Mouse (Mus musculus): ENCODE results near the gene Smg6. TPM values are rescaled to one million over a fixed set of nuclear protein-coding genes. Genes with fewer than 3 reads are reported as not detected.

Smg6 gene
- 58.5 and 87.1 TPM in 2 replicates for polyA plus RNA-seq (2012; ENCODE audit: low replicate concordance)

DNA sequence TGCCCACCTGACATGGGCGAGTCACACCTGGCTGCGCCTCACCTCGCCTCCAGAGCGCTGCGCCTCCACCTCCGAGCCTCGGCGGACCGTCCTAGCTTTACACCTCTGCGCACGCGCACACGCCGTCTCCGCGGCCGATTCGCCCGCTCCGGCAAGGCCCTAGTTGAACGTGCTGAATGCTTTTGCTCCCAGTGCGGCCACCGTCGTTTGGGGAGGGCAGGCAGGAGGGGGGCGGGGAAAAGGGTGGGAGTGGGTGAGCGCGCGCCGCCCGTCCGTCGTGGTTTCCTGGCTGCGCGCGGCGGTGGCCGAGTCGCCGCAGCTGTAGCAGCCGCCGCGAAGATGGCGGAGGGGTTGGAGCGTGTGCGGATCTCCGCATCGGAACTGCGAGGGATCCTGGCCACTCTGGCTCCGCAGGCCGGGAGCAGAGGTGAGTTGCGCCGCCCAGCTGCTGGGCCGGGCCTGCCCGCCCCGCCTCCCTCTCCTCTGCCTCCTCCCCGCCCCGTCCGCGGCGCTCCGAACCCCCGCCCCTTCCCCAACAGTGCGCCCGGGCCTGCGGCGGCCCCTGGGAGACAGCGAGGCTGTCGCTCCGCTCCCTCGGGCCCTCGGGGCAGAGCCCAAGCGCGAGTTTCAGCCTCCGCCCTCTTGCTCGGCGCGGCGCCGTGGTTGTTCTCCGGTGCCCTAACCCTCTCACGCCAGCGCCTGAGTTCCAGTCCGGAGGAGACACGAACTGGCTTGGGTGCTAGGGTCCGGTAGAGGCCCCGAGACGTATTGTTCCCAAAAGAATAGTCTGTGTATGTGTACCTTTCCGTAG, at the start of gene Smg6, which contains the start of gene Srr:
Gene Smg6 (plus strand): TSS at position 247 of the 811 bp plus-strand sequence.
Gene Srr (minus strand): TSS at position 372 of the 811 bp plus-strand sequence.

DNA sequence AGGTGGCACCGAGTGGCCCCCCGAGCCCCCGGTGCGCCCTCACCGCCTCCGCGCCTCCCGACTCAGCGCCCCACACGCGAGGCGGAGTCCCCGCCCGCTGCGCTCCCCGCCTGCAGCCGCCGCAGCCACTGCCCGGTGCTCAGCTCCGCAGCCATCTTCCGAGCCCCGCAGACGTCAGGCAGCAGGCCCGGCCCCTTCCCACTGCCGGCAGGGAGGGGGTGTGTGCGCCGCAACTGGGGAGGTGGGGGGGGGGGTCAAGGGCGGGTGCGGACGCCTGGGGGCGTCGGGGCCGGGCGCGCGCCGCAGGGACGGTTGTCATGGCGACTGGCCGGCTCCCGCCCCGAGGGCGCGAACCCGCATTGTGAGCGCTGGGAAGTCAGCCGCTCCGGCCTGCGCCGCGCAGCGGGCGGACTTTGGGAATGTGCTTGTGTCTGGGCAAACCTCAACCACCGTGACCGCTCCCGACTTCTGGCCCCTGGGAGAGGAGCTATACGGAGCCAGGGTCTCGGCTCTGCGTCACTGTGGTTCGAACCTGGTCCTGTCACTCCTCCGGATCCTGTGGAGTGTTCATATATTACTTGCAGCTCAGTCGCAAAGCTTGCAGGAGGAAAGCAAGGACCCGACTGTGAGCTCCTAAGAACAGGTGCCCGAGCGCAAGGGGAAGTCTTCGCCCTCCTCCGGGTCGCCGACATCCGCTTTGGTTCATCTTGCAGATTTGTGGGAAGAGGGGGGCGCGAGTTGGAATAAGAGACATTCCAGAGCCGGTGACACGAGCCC, 28.5 kb upstream of the Smg6 start, which contains the start of gene Sgsm2:
Gene Sgsm2 (minus strand): TSS at position 160 of the 777 bp plus-strand sequence.

DNA sequence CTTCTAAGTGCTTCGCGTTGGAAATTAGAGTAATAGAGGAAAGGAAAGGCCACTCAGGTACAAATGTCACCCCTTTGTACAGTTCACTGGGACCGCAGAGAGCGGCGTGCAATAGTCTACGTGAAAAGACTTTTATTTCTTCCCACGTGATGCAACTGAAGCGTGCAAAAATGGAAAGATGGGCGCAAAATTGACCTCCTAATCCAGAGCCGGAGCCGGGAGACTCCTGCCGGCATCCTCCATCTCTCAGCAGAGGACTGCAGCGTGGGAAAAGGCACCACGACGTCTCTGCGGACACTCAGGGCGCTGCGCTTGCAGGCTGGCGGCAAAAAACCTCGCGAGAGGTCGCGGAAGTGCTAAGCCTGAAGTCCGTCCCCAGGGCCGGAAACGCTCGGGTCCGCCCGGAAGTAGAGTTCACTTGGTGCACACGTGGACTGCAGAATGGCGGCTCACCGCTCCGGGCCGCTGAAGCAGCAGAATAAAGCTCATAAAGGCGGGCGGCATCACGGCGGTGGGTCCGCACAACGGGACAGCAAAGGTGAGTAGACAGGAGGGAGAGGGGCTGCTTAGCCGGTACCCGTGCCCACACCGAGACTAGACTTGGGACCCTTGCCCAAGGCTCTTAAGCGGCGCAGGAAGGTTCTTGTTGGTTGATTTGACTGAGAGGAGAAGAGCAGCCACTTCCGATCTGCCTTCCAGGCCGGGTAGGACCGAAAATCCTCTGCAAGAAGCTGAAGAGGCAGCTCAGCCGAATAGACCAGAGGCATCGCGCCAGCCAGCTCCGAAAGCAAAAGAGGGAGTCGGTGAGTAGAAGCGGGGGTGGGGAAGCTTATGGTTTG, 27.7 kb upstream of the Smg6 start, which contains the start of gene Tsr1:
Gene Tsr1 (plus strand): TSS at position 394 of the 839 bp plus-strand sequence.

DNA sequence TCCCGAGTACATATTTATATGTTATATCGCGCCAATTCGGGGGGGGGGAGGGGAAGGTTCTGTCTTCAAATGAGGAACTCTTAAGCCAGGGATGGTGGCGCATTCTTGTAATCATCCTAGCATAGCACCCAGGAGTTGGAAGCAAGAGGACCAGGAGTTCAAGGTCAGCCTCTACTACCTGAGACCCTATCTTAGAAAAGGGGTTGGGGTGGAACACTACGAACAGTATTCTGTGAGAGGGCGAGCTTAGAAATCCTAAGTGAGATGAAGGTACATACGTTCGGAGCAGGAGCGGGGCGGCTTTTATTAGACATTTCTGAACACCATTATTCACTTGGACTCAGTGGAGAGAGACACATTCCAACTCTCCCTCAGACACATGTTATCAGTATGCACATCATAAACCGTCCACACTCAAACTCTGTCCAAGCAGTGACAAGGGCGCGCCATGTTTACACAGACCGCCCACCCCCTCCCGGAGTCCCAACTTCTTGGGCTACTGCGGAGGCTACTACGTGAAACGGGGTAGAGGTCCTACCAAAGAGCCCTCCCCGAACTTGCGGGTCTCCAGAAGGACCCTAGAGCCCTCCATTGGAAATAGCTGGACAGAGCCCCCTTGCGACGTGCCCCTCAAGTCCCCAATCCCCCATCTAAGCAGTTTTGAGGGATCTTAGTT, 243.9 kb downstream of the Smg6 start, which contains the start of gene Hic1:
Gene Hic1 (minus strand): TSS at position 115 of the 676 bp plus-strand sequence.

DNA sequence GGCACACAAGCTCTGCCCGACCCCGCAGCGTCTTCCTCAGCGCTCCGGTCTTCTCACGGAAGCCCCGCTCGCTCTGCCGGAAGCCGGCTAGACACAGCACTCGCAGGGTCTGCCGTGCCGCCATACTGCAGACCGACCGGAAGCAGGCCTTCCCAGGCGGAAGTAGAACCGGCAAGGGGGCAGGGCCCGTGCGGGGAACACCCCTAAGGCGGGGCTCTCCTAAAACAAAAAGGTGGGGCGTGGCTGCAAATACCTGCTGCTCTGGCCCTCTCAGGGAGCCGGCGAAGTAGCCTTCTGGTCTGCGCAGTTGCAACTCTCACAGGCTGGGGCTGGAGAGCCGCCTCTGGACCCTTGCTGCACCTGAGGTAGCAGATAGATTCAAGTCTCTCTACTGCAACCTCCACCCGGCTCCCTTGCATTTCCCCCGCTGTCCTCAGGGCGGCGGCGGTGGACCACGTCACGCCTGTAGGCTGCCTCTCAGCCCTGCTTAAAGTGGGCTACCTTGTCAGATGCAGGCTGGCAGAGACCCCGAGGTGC, 253.1 kb downstream of the Smg6 start, which contains the start of gene Ovca2:
Gene Ovca2 (minus strand): TSS at position 164 of the 537 bp plus-strand sequence.

DNA sequence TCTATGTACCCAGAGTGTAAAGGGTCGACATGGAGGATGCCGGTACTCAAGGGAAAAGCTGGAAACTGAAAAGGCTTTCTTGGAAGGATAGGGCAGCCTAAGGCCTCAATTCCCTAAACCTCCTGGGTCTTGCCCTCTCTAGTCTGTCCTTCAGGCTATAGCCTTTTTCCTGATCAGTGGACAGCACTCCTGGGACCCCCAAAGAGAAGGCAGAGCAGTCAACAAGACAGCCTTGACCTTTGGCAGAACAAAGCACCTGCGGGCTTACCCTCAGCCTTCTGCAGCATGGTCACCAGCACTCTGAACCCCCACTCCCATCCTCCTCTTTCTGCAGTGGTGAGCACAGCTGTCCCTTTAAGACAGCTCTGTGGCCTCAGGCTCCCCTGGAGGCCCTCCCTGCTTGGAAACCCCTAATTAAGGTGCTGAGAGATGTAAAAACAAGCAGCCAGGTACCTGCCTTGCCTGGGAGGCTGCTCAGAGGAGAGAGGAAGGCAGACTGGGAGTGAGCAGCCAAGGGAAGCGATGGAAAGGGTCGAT, 265.4 kb downstream of the Smg6 start, which contains the start of gene Dph1:
Gene Dph1 (minus strand): TSS at position 337 of the 537 bp plus-strand sequence.

DNA sequence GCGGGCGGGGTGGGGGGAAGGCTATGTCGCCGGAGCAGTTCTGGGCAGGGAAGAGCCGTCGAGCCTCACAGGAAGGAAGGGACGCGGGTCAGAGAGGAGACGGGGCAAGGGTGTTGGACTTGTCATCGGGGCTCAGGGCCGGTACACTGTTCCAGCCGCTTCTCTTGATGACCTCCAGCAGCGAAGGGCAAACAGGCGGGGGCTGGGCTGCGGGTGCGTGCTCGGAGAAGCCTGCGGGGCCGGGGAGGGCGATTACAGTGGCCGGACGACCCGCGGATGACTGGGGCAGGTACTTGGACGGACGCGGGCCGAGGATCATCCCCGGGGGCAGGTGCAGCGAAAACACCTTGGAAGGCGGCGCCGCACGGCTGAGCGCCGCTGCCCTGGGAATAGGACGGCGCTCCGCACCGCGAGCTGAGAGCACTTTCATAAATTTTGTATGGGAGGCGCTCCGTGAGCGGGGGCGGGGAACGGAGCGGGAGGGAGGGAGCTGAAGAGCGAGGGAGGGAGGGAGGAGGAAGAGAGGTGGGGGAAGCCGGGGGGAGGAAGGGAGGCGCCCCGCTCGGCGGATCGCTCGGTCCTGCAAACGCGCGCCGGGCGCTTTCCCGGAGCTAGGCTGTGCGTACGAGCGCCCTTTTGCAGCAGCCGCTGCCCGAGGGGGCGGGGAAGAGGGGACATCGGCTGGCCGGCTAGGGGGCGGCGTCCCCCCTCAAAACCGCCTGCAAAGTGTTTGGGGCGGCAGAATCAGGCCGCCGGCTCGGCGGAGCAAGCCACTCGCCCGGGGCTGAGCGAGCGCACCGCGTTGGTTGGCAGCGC, 267.8 kb downstream of the Smg6 start, which contains the start of gene Rtn4rl1:
Gene Rtn4rl1 (plus strand): TSS at position 528 of the 816 bp plus-strand sequence.

Other genes starting within 250 kb of the Smg6 start
- 8.9 and 12.1 TPM in 2 replicates for gene Pafah1b1, start 201.2 kb upstream of the Smg6 start, polyA plus RNA-seq (2012; ENCODE audit: low replicate concordance)
- gene Mettl16, start 155.0 kb upstream of the Smg6 start, polyA plus RNA-seq (2012; ENCODE audit: low replicate concordance), result 5.3 and 14.5 TPM in 2 replicates
- gene Mnt, start 94.9 kb upstream of the Smg6 start, polyA plus RNA-seq (2012; ENCODE audit: low replicate concordance), result 148 and 345 TPM in 2 replicates
- gene Sgsm2, start 28.8 kb upstream of the Smg6 start, polyA plus RNA-seq (2012; ENCODE audit: low replicate concordance), result 5.0 and 8.0 TPM in 2 replicates
- 11.3 and 15.7 TPM in 2 replicates for gene Tsr1, start 27.8 kb upstream of the Smg6 start, polyA plus RNA-seq (2012; ENCODE audit: low replicate concordance)
- gene Srr, start 125 bp downstream of the Smg6 start, polyA plus RNA-seq (2012; ENCODE audit: low replicate concordance), result 1.3 and 2.4 TPM in 2 replicates
- gene Hic1, start 243.7 kb downstream of the Smg6 start, polyA plus RNA-seq (2012; ENCODE audit: low replicate concordance), result 4.0 and 11.0 TPM in 2 replicates